Mouse (Mus musculus) lung, adult 18-20 months (tissue): Measurements from ENCODE around the gene Ms4a6d.
"Not testable (repeated sequence)": the region's sequence is repeated elsewhere in the genome, so short reads cannot be mapped to it uniquely, and the experiment has no call there.

ENCODE experiments used
- DNase-seq, 2 experiments: peaks; one replicate each; pipeline ENCODE4 v3.0.0; 2022; ENCODE audit warnings: mixed read lengths in 2 of 2

Ms4a6d gene

DNA sequence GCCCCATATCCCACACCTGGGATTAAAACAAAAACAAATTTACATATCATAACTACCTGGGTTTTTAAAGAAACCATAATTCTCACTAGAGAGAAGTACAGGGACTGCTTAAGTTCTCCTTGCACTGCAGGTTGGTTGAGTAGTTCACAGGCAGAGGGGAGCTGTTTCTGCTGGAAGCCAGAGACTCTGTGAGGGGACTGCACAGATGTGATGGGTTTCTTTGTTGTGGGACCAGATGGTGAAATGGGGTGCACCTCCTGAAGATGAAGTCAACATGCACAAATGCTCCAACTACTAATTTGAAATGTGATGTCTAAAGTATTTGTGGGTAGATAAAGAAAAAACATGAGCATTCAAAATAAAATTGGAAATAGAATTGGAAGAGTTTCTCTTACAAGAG is 56.7 kb downstream of the Ms4a6d start:
- no peak for DNase-seq

DNA sequence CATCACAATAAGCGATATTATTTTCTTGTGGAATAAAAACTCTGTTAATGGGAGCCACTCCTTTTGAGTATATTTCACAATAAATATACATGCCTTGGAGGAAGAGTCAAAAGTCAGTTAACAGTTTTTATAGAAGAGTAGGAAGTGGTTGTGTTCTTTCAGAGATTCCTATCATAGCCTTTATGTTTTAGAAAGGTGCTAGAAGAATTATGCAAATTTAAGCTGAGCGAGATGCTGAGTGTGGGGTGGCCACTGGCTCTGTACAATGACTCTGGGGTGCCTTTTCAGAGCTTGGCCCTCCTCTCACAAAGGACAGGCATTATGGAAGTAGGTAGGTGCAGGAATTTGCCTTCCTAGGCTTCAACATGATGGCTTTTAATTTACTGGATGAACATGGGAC is 60.3 kb downstream of the Ms4a6d start:
- not testable (repeated sequence) for DNase-seq

DNA sequence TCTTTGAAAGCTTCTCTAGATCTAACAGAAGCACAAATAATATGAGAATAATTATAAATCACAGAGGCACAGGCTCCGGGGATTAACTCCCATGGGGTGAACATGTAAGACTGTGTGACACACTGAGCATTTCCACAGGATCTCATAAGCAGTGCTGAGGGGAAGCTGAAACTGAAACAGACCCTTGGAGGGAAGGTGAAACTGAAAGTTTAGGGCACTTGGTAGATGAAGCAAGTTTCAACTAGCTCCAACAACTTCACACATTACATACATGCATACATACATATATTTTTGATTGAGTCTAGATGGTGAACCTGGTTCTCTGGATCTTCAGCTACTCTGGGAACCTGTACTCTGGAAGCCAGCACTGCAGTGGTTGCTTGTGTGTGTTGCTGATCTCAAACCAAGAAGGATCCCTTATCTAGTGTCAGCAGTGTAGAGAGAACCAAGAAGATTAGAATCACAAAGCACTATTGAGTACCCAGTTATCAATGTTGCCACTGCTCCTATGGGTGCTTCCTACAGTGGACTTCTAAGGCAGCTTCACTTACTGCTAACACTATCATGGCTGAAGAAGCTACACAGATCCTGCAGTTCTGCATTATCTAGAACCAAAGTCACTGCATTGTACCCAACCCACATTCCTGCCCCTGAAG is 64.4 kb downstream of the Ms4a6d start:
- DNase-seq: not testable (repeated sequence)

DNA sequence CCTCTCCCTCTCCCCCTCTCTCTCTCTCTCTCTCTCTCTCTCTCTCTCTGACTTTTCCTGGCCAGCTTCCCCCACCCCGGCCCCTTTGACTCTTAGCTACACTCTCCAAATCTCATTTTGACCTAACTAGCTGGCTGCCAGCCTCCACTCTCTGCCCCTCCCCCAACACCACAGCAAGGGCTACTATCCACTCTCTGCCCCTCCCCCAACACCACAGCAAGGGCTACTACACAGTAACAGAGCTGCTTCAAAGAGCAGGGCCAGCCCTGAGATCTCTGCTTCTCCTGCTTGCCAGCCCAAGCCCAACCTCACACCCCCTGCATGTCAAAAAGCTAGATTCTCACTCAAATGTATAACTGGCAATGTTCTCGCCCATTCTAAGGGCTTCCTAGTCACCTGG is 67.3 kb downstream of the Ms4a6d start:
- DNase-seq: peak in 1 of 2 experiments; percentile 6
